Mouse (Mus musculus): ENCODE measurements around the gene Dtl. TPM values are rescaled to one million over a fixed set of nuclear protein-coding genes. Genes with fewer than 3 reads are reported as not detected.

Dtl gene
- polyA plus RNA-seq, 1 experiment from 2014 or later: 53.4 TPM

DNA sequence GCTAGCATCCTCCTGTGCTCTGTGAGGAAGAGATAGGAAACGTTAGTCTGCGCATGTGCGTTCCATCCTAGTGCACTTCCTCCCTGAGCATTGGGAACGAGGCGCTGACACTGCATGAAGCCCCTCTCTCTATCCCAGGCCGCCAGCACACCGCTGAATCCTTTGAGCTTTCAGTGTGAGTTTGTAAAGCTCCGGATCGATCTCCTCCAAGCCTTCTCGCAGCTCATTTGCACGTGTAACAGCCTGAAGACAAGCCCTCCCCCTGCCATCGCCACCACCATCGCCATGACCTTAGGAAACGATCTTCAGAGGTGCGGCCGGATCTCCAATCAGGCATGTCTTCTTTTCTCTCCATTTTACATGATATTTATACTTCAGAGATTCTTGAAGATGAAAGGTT is 37.5 kb upstream of the Dtl start:
- ATAC-seq (ENCODE audit: low FRiP score) (no peak), DNase-seq (ENCODE audit: low spot score) (no peak)
- no peaks in the 10 kb centered on the region for H3K27me3 ChIP-seq (ENCODE audit: control insufficient read depth, insufficient read depth, low read length)
- H3K9ac ChIP-seq (ENCODE audit: low read depth, low read length): no peak overlapping the region
- H3K4me1 ChIP-seq (replicated peaks; ENCODE audit: control insufficient read depth, insufficient read depth, low read length): no peaks in the 10 kb centered on the region
- no peak overlapping the region for H3K27ac ChIP-seq (ENCODE audit: low read depth, low read length)
- WGBS: 86% methylated on average over 16 of the region's 16 CpGs
- peaks cover 10% of the 10 kb centered on the region; the same call in 1 of the 2 replicates for H3K36me3 ChIP-seq (ENCODE audit: control insufficient read depth, insufficient read depth, low read length)
- no peak overlapping the region for H3K4me3 ChIP-seq (ENCODE audit: low read depth, low read length)
- no peaks in the 10 kb centered on the region for H3K9me3 ChIP-seq (ENCODE audit: control insufficient read depth, low read length)
- no peak overlapping the region for H3K4me2 ChIP-seq (replicated peaks; ENCODE audit: low read depth, low read length)

DNA sequence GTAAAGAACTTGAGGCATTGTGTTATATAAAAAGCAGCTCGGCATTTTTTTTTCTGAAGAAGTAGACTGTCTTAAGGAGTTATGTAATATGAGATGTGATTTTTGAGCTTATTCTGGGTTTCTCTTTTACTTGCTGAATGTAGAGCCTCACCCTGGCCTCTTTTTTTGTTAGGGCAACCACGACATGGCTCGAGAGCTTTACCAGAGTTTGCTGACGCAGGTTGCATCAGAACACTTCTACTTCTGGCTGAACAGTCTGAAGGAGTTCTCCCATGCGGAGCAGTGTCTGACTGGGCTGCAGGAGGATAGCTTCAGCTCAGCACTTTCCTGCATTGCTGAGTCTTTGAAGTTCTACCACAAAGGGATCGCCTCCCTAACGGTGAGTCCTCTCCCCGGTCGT is 36.3 kb upstream of the Dtl start:
- H3K4me3 ChIP-seq (ENCODE audit: low read depth, low read length): no peak overlapping the region
- no peak overlapping the region for H3K9ac ChIP-seq (ENCODE audit: low read depth, low read length)
- H3K27me3 ChIP-seq (ENCODE audit: control insufficient read depth, insufficient read depth, low read length): no peaks in the 10 kb centered on the region
- no peak for ATAC-seq (ENCODE audit: low FRiP score)
- no peak overlapping the region for H3K27ac ChIP-seq (ENCODE audit: low read depth, low read length)
- WGBS: 89% methylated on average over 9 of the region's 9 CpGs
- DNase-seq (ENCODE audit: low spot score): no peak
- H3K9me3 ChIP-seq (ENCODE audit: control insufficient read depth, low read length): no peaks in the 10 kb centered on the region
- H3K4me2 ChIP-seq (replicated peaks; ENCODE audit: low read depth, low read length): no peak overlapping the region
- H3K4me1 ChIP-seq (replicated peaks; ENCODE audit: control insufficient read depth, insufficient read depth, low read length): no peaks in the 10 kb centered on the region
- 0 out of 2 replicates have a peak, but pooled peaks cover 10% of the 10 kb centered on the region for H3K36me3 ChIP-seq (ENCODE audit: control insufficient read depth, insufficient read depth, low read length)

DNA sequence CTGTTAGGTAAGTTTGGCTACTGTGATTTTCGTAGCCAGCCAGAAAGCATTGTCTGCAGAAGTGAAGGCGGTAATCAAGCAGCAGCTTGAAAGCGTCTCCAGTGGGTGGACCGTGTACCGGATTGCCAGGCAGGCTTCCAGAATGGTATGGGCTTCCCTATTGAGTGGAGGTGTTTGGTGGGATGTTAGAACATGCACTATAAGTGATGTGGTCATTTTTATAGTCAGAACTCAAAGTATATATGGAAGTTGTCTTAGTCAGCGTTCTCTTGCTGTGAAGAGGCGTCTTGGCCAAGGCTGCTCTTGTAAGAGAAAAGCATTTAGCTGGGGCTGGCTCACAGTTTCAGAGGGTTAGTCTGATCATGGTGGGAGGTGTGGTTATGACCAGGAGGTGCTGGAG is 35.0 kb upstream of the Dtl start:
- ATAC-seq (ENCODE audit: low FRiP score): no peak
- Histone ChIP-seq H3K36me3 (ENCODE audit: control insufficient read depth, insufficient read depth, low read length) (peaks cover 10% of the 10 kb centered on the region; the same call in 1 of the 2 replicates), H3K4me3 (ENCODE audit: low read depth, low read length) (no peak overlapping the region), H3K27ac (ENCODE audit: low read depth, low read length) (no peak overlapping the region), H3K9me3 (ENCODE audit: control insufficient read depth, low read length) (no peaks in the 10 kb centered on the region), H3K9ac (ENCODE audit: low read depth, low read length) (no peak overlapping the region), H3K4me2 (replicated peaks; ENCODE audit: low read depth, low read length) (no peak overlapping the region), H3K27me3 (ENCODE audit: control insufficient read depth, insufficient read depth, low read length) (no peaks in the 10 kb centered on the region), H3K4me1 (replicated peaks; ENCODE audit: control insufficient read depth, insufficient read depth, low read length) (no peaks in the 10 kb centered on the region)
- DNase-seq (ENCODE audit: low spot score): no peak
- WGBS: 97% methylated on average over 7 of the region's 7 CpGs

DNA sequence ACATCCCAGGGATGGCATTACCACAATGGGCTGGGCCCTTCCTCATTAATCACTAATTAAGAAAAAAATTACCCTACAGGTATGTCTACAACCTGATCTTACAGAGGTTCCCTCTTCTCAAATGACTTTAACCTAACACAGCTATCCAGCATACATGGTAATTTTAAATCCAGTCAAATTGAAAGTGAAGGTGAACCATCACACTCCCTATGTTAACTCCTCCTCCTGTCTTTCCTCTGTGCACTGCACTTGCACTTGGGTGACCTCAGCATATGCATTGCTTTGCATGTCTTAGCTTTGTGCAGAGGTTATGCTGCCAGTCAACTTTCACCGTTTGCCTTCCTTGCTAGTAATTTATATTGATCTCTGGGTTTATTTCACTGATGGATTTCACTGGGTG is 34.2 kb upstream of the Dtl start:
- H3K9ac ChIP-seq (ENCODE audit: low read depth, low read length): no peak overlapping the region

DNA sequence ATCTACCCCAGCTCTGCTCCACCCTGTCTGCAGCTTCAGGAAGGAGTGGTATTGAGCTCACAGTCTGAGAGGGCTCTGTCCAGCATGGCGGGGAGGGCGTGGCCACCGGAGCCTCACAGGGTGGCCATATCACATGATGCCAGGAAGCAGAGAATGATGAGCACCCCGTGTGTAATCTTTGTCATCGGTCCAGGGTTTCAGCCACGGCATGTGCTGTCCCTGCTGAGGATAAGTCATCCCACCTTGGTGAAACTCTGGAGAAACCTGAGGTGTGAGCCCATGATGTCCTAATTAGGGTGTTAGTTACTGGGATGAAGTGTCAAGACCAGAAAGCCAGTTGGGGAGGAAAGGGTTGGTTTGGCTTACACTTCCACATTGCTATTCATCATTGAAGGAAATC is 33.7 kb upstream of the Dtl start:
- no peak overlapping the region for H3K9ac ChIP-seq (ENCODE audit: low read depth, low read length)
- no peaks in the 10 kb centered on the region for H3K9me3 ChIP-seq (ENCODE audit: control insufficient read depth, low read length)
- H3K36me3 ChIP-seq (ENCODE audit: control insufficient read depth, insufficient read depth, low read length): peaks cover 10% of the 10 kb centered on the region; the same call in 1 of the 2 replicates
- H3K27me3 ChIP-seq (ENCODE audit: control insufficient read depth, insufficient read depth, low read length): no peaks in the 10 kb centered on the region
- ATAC-seq (ENCODE audit: low FRiP score): no peak
- WGBS: 92% methylated on average over 6 of the region's 6 CpGs
- no peak overlapping the region for H3K27ac ChIP-seq (ENCODE audit: low read depth, low read length)
- no peak overlapping the region for H3K4me2 ChIP-seq (replicated peaks; ENCODE audit: low read depth, low read length)
- no peaks in the 10 kb centered on the region for H3K4me1 ChIP-seq (replicated peaks; ENCODE audit: control insufficient read depth, insufficient read depth, low read length)
- no peak for DNase-seq (ENCODE audit: low spot score)
- no peak overlapping the region for H3K4me3 ChIP-seq (ENCODE audit: low read depth, low read length)

More for the DNA sequence above, 34.2 kb upstream of the Dtl start:
- Histone ChIP-seq H3K4me2 (replicated peaks; ENCODE audit: low read depth, low read length) (no peak overlapping the region), H3K4me3 (ENCODE audit: low read depth, low read length) (no peak overlapping the region), H3K9me3 (ENCODE audit: control insufficient read depth, low read length) (no peaks in the 10 kb centered on the region), H3K27me3 (ENCODE audit: control insufficient read depth, insufficient read depth, low read length) (no peaks in the 10 kb centered on the region), H3K36me3 (ENCODE audit: control insufficient read depth, insufficient read depth, low read length) (peaks cover 10% of the 10 kb centered on the region; the same call in 1 of the 2 replicates), H3K27ac (ENCODE audit: low read depth, low read length) (no peak overlapping the region), H3K4me1 (replicated peaks; ENCODE audit: control insufficient read depth, insufficient read depth, low read length) (no peaks in the 10 kb centered on the region)
- ATAC-seq (ENCODE audit: low FRiP score) (no peak), DNase-seq (ENCODE audit: low spot score) (no peak)
- WGBS: 93% methylated on average over 1 of the region's 1 CpGs

DNA sequence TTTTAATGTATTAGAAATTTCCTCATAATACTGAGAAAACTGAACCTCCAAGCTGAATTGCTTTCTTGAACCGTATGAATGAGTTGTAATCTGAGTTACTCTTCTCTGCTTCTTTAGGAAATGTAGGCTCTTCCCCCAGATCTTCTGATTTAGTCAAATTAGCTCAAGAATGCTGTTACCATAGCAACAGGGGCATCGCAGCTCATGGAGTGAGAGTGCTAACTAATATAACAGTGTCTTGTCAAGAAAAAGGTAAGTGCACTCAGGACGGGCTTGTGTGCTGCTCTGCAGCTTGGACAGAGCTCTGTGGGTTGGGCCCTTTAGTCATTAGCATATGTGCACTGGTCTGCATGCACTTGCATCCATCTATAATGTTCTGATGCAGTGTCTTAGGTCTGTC is 29.3 kb upstream of the Dtl start:
- WGBS: 79% methylated on average over 3 of the region's 3 CpGs
- DNase-seq (ENCODE audit: low spot score): no peak
- H3K4me3 ChIP-seq (ENCODE audit: low read depth, low read length): no peak overlapping the region

DNA sequence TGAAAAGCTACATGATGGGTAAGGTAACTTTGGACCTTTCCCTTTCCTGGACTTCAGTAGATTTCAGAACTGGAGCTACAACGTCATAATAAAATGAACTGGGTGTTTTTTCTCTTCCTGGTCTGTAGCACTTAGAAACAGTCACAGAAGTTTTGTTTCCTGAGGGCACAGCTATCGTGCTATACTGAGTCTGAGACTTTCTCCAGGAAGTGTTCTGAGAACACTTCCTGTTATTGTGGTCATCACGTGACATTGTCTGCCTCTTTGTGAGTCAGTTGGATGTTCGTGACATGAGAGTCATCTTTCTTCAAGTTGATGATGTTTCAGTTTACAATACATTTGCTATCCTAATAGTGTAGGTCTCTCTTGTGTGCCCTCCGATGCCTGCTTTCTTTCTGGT is 23.9 kb upstream of the Dtl start:
- H3K36me3 ChIP-seq (ENCODE audit: control insufficient read depth, insufficient read depth, low read length): peaks cover 6% of the 10 kb centered on the region; the same call in 1 of the 2 replicates
- no peak overlapping the region for H3K4me3 ChIP-seq (ENCODE audit: low read depth, low read length)
- H3K27me3 ChIP-seq (ENCODE audit: control insufficient read depth, insufficient read depth, low read length): no peaks in the 10 kb centered on the region
- no peaks in the 10 kb centered on the region for H3K4me1 ChIP-seq (replicated peaks; ENCODE audit: control insufficient read depth, insufficient read depth, low read length)
- 88% methylated on average over 5 of the region's 5 CpGs for WGBS
- H3K9ac ChIP-seq (ENCODE audit: low read depth, low read length): no peak overlapping the region
- no peaks in the 10 kb centered on the region for H3K9me3 ChIP-seq (ENCODE audit: control insufficient read depth, low read length)
- H3K4me2 ChIP-seq (replicated peaks; ENCODE audit: low read depth, low read length): no peak overlapping the region
- ATAC-seq (ENCODE audit: low FRiP score): no peak
- H3K27ac ChIP-seq (ENCODE audit: low read depth, low read length): no peak overlapping the region
- DNase-seq (ENCODE audit: low spot score): no peak

More for the DNA sequence above, 29.3 kb upstream of the Dtl start:
- Histone ChIP-seq H3K4me1 (replicated peaks; ENCODE audit: control insufficient read depth, insufficient read depth, low read length) (no peaks in the 10 kb centered on the region), H3K4me2 (replicated peaks; ENCODE audit: low read depth, low read length) (no peak overlapping the region), H3K9ac (ENCODE audit: low read depth, low read length) (no peak overlapping the region), H3K27ac (ENCODE audit: low read depth, low read length) (no peak overlapping the region), H3K9me3 (ENCODE audit: control insufficient read depth, low read length) (no peaks in the 10 kb centered on the region), H3K27me3 (ENCODE audit: control insufficient read depth, insufficient read depth, low read length) (no peaks in the 10 kb centered on the region), H3K36me3 (ENCODE audit: control insufficient read depth, insufficient read depth, low read length) (peaks cover 3% of the 10 kb centered on the region; the same call in 1 of the 2 replicates)
- ATAC-seq (ENCODE audit: low FRiP score): no peak

DNA sequence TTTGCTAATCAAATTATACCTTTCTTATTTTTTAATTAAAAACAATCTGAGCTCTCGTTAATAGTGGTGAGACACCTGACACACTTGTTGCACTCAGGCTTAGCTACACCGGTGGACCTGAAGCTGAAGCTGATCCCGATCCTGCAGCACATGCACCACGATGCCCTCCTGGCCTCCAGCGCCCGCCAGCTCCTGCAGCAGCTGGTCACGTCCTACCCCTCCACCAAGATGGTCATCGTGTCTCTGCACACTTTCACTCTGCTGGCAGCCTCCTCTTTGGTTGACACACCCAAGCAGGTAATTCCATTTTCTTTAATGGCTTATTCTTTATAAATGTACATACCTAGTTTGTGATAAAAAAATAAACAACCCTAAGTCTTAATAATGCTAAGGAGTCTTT is 20.7 kb upstream of the Dtl start:
- H3K27ac ChIP-seq (ENCODE audit: low read depth, low read length): no peak overlapping the region
- H3K27me3 ChIP-seq (ENCODE audit: control insufficient read depth, insufficient read depth, low read length): no peaks in the 10 kb centered on the region
- WGBS: 95% methylated on average over 8 of the region's 8 CpGs
- H3K9me3 ChIP-seq (ENCODE audit: control insufficient read depth, low read length): no peaks in the 10 kb centered on the region
- no peak overlapping the region for H3K4me3 ChIP-seq (ENCODE audit: low read depth, low read length)
- DNase-seq (ENCODE audit: low spot score): no peak
- peaks cover 6% of the 10 kb centered on the region; the same call in 1 of the 2 replicates for H3K36me3 ChIP-seq (ENCODE audit: control insufficient read depth, insufficient read depth, low read length)
- H3K4me1 ChIP-seq (replicated peaks; ENCODE audit: control insufficient read depth, insufficient read depth, low read length): no peaks in the 10 kb centered on the region
- ATAC-seq (ENCODE audit: low FRiP score): no peak
- no peak overlapping the region for H3K4me2 ChIP-seq (replicated peaks; ENCODE audit: low read depth, low read length)
- no peak overlapping the region for H3K9ac ChIP-seq (ENCODE audit: low read depth, low read length)

DNA sequence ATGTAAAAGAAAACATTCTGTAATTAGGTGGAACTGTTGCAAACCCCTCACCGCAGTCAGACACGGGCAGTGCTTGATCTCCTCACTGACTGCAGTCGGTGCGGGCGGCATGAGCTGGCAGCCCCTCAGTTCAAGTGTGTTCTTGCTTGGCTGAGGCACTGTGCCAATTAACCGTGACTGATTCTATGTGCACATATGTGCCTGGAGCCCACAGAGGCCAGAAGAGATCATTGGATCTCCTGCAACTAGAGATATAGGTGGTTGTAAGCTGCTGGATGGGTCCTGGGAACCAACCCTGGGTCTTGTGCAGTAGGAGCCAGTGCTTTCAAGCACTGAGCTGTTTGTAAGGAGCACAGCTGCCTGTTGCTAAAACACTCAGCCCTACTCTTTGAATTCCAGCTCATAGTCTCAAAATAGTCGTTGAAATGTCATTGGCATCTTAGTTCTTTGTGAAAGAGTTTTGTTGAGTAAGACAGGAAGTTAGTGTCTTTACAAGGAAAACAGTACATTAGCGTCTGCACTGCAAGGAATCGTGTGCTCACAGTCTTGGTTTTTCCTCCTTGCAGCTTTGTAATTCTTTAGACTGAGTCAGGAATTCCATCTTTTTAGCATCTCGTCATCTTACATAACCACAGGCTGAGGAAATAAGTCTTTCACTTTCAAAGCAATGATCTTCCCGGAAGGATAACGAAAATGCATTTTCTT is 16.8 kb upstream of the Dtl start:
- Histone ChIP-seq H3K4me3 (ENCODE audit: low read depth, low read length) (no peak overlapping the region), H3K36me3 (ENCODE audit: control insufficient read depth, insufficient read depth, low read length) (peaks cover 8% of the 10 kb centered on the region; the same call in 1 of the 2 replicates), H3K9ac (ENCODE audit: low read depth, low read length) (no peak overlapping the region), H3K9me3 (ENCODE audit: control insufficient read depth, low read length) (no peaks in the 10 kb centered on the region), H3K4me1 (replicated peaks; ENCODE audit: control insufficient read depth, insufficient read depth, low read length) (no peaks in the 10 kb centered on the region), H3K27me3 (ENCODE audit: control insufficient read depth, insufficient read depth, low read length) (no peaks in the 10 kb centered on the region), H3K4me2 (replicated peaks; ENCODE audit: low read depth, low read length) (no peak overlapping the region), H3K27ac (ENCODE audit: low read depth, low read length) (no peak overlapping the region)
- 93% methylated on average over 12 of the region's 12 CpGs for WGBS
- no peak for DNase-seq (ENCODE audit: low spot score)
- ATAC-seq (ENCODE audit: low FRiP score): no peak

Data from hindbrain, embryonic 11.5 days (tissue).